Mouse (Mus musculus) forebrain, postnatal 0 days (tissue): ENCODE measurements at regions not wholly inside any gene's neighbourhood (a gene's known extent, or its start where the extent isn't known, plus 50 kb on each side); places are given as distances from the start of the nearest gene placed in this dataset.

Experiments used
- ATAC-seq: fragments of 200-750 bp; cut with Nextera tagmentation; 2 replicates; pipeline ENCODE4 v1.8.0; 2017; ENCODE audit warnings: mild to moderate bottlenecking, moderate library complexity
- DNase-seq: peaks from one replicate; pipeline ENCODE4 v3.0.0-alpha.2; 2015
- H3K27ac ChIP-seq: fragments of 300-500 bp; sonication (generic); 2 replicates; pipeline ENCODE4 v1.5.1; 2014; ENCODE audit warnings: low read depth, mild to moderate bottlenecking, antibody characterized with exemption, low read length, moderate library complexity, mixed read lengths
- H3K27me3 ChIP-seq: fragments of 300-500 bp; sonication (generic); 2 replicates; pipeline ENCODE4 v1.6.1; 2014; ENCODE audit warnings: mild to moderate bottlenecking, low read length, mixed read lengths; ENCODE audit not compliant: insufficient read depth
- H3K36me3 ChIP-seq: fragments of 300-500 bp; sonication (generic); 2 replicates; pipeline ENCODE4 v1.6.1; 2014; ENCODE audit warnings: mild to moderate bottlenecking, moderate library complexity; ENCODE audit not compliant: insufficient read depth
- H3K4me1 ChIP-seq: fragments of 300-500 bp; sonication (generic); 2 replicates; pipeline ENCODE4 v1.6.1; 2014; ENCODE audit warnings: antibody characterized with exemption; ENCODE audit not compliant: insufficient read depth
- H3K4me2 ChIP-seq: fragments of 300-500 bp; sonication (generic); 2 replicates; pipeline ENCODE4 v1.6.1; 2014; ENCODE audit warnings: low read depth, mild to moderate bottlenecking, moderate library complexity
- H3K4me3 ChIP-seq: fragments of 300-500 bp; sonication (generic); 2 replicates; pipeline ENCODE4 v1.5.1; 2014; ENCODE audit warnings: low read depth, low read length, mixed read lengths
- H3K9ac ChIP-seq: fragments of 300-500 bp; sonication (generic); 2 replicates; pipeline ENCODE4 v1.6.1; 2014; ENCODE audit warnings: mild to moderate bottlenecking
- H3K9me3 ChIP-seq: fragments of 300-500 bp; sonication (generic); 2 replicates; pipeline ENCODE4 v1.6.1; 2016; ENCODE audit warnings: low read length
- CTCF ChIP-seq: sonication (generic); IDR thresholded peaks from 2 replicates; pipeline ENCODE4 v1.5.1; 2016; ENCODE audit warnings: antibody characterized with exemption, control low read depth, low read depth
- WGBS: fragments of 180-500 bp; shearing (Covaris S2); extraction: QIAGEN DNeasy Blood & Tissue Kit; methylation state at CpG from one replicate; pipeline ENCODE4 v1.1.7; 2014; 5-methylcytosine and 5-hydroxymethylcytosine counted together

DNA sequence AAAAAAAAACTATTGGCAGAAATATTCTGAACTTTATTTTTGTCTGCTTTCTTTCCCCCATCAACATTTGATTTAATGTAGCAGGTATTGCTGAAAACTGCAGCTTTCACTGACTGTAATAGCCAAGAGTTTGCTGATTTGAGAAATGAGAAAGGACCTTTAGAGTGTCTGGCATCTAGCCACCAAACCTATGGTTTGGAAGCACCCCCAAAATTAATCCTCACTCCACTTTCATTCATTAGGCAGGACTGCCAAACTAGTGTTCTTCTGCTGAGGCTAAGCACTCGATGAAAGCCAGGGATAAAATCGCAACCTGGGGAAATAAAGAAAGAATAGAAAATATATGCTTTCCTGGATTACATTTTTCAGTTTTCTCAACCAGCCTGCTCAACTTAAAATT is 320.4 kb downstream of the Atp6ap1l start:
- H3K36me3 ChIP-seq = no peaks in the 10 kb centered on the region
- no peaks in the 10 kb centered on the region for H3K27me3 ChIP-seq
- H3K9me3 ChIP-seq = no peaks in the 10 kb centered on the region
- H3K4me1 ChIP-seq = no peaks in the 10 kb centered on the region
- ATAC-seq (no peak), DNase-seq (no peak)
- WGBS = 61% methylated on average over 2 of the region's 2 CpGs
- no peak overlapping the region for H3K4me2 ChIP-seq
- H3K27ac ChIP-seq = no peak overlapping the region
- TF ChIP-seq CTCF = no peak
- no peak overlapping the region for H3K9ac ChIP-seq
- no peak overlapping the region for H3K4me3 ChIP-seq

DNA sequence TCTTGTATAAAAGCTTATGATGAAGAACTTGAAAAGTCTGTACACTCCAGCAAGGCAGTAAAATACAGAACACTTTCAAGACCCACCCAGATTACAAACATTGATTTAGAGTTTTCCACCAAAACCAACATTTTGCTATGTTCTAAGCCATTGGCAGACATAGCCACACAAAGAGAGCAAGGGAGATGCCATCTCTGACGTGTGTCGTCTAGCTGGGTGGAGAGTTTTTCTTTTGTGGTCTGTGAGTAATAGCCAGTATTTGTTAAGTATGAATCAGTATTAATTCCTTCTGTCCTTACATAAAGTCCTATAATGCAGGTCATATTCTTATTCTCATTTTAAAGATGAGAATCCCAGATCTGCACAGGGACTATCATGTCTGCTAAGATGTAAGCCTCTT is 329.8 kb downstream of the Atp6ap1l start:
- no peak for ATAC-seq
- no peak overlapping the region for H3K27ac ChIP-seq
- no peak for DNase-seq
- no peak overlapping the region for H3K4me2 ChIP-seq
- H3K9me3 ChIP-seq = no peaks in the 10 kb centered on the region
- 93% methylated on average over 2 of the region's 2 CpGs for WGBS
- no peaks in the 10 kb centered on the region for H3K4me1 ChIP-seq
- H3K4me3 ChIP-seq = no peak overlapping the region
- no peaks in the 10 kb centered on the region for H3K27me3 ChIP-seq
- no peak overlapping the region for H3K9ac ChIP-seq
- no peaks in the 10 kb centered on the region for H3K36me3 ChIP-seq
- no peak for TF ChIP-seq CTCF

DNA sequence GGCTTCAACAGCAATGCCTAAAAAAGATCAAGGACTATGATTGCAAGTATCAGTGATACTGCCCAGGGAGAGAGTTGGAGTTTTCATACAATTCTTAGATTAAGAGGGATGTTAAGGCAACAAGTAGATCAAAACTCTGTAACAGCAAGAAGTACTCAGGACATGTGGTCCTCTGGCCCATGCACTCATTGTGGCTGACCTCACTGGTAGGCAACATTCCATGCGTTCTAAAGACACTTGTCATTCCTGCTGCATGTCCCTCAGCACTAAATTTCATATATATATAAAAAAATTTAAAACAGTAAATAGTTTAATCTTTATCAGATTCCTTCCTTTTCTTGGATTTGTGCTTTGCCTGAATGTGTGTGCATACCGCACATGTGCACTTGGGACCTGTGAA is 332.6 kb downstream of the Atp6ap1l start:
- DNase-seq (no peak), ATAC-seq (no peak)
- H3K4me3 ChIP-seq = no peak overlapping the region
- H3K4me1 ChIP-seq = no peaks in the 10 kb centered on the region
- H3K9ac ChIP-seq = no peak overlapping the region
- WGBS = 93% methylated on average over 2 of the region's 2 CpGs
- no peak overlapping the region for H3K27ac ChIP-seq
- no peaks in the 10 kb centered on the region for H3K36me3 ChIP-seq
- H3K4me2 ChIP-seq = no peak overlapping the region
- no peak for TF ChIP-seq CTCF
- no peaks in the 10 kb centered on the region for H3K27me3 ChIP-seq
- no peaks in the 10 kb centered on the region for H3K9me3 ChIP-seq

DNA sequence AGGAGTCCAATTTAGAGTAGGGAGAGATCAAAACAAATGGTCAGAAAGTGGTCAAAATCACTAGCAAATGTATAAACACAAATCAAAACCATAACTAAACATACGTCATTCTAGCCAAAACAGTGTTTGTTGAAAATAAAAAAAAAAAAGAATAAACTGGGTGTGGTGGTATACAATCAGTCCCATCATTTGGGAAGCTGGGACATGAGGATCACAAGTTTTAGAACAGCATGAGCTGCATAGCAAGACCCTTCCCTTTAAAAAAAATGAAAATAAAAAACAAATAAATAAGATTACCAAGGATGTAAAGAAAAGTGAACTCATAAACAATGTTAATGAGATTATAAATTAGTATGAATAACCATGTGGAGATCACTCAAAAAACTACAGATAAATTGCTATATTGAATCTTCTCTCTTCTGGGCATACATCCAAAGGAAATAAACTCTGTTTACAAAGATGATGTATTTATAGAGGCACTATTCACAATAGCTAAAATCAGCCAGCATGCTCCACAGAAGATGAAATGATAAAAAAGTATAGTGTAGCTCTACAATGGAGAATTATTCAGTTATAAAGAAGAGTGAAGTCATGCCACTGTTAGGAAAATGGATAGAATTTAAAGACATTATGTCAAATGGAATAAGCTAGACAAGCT is 341.8 kb downstream of the Atp6ap1l start:
- no peak overlapping the region for H3K4me2 ChIP-seq
- no peak for TF ChIP-seq CTCF
- H3K36me3 ChIP-seq = no peaks in the 10 kb centered on the region
- H3K27me3 ChIP-seq = no peaks in the 10 kb centered on the region
- H3K9ac ChIP-seq = no peak overlapping the region
- 94% methylated on average over 1 of the region's 1 CpGs for WGBS
- no peaks in the 10 kb centered on the region for H3K4me1 ChIP-seq
- ATAC-seq = no peak
- no peak overlapping the region for H3K27ac ChIP-seq
- H3K4me3 ChIP-seq = no peak overlapping the region
- no peaks in the 10 kb centered on the region for H3K9me3 ChIP-seq
- DNase-seq = no peak

DNA sequence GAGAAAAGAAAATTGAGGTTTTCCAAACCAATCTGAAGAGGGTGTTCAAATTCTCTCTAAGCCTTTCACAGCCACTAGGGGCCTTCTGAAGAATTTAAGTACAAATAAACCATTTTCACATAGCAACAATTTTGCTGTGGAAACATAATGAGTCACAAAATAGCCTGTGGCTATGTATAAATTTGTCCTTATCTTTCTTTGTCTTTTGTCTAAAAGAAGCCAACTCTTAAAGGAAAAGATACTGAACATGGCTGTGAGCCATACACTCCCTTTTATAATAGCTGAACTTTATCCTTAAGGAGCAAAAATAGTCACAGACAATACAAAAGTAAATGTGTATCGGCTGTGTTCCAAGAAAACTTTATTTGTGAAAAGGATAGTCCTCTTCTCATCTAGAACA is 345.1 kb downstream of the Atp6ap1l start:
- H3K9ac ChIP-seq = no peak overlapping the region
- no peak for TF ChIP-seq CTCF
- DNase-seq (no peak), ATAC-seq (no peak)
- no peak overlapping the region for H3K27ac ChIP-seq
- no peaks in the 10 kb centered on the region for H3K4me1 ChIP-seq
- no peak overlapping the region for H3K4me2 ChIP-seq
- no peaks in the 10 kb centered on the region for H3K9me3 ChIP-seq
- H3K4me3 ChIP-seq = no peak overlapping the region
- H3K27me3 ChIP-seq = no peaks in the 10 kb centered on the region
- no peaks in the 10 kb centered on the region for H3K36me3 ChIP-seq
- WGBS = 58% methylated on average over 1 of the region's 1 CpGs

DNA sequence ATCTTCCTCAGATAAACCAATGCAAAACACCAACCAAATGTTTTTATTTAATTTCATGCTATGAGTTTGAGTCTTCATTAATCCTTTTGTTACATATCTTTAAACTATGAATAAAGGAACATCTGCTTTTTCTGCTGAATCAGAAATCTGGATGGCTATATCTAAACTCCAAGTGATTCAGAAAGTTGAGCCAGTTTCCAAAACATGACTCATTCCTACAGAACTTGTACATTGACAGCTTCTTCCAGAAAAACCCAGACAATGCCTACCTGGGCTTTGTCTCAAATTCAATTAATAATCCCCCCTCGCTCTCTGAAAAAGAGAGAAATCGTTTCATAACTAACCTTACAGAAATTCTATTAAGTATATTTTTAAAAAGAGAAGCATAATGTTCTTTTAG is 345.7 kb downstream of the Atp6ap1l start:
- no peak overlapping the region for H3K9ac ChIP-seq
- 91% methylated on average over 2 of the region's 2 CpGs for WGBS
- no peaks in the 10 kb centered on the region for H3K9me3 ChIP-seq
- no peak overlapping the region for H3K4me2 ChIP-seq
- DNase-seq (no peak), ATAC-seq (no peak)
- H3K36me3 ChIP-seq = no peaks in the 10 kb centered on the region
- no peaks in the 10 kb centered on the region for H3K4me1 ChIP-seq
- H3K4me3 ChIP-seq = no peak overlapping the region
- TF ChIP-seq CTCF = no peak
- no peak overlapping the region for H3K27ac ChIP-seq
- no peaks in the 10 kb centered on the region for H3K27me3 ChIP-seq

DNA sequence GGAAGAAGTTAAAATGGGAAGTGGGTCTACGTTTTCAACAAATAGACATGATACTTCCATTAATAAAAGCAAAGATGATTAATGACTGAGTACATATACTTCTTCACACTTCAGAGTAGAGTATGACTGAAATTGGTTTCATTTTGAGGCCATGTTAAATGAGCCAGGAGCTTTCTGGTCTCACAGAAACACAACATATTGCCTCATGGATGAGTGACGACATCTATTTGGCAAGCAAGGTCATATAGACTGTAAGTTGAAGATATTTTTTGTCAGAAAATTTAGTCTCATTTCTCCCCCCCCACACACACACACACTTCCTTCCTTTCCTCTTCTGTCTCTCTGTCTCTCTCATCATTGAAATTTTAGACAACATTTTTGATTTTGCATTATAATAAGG is 354.0 kb downstream of the Atp6ap1l start:
- no peaks in the 10 kb centered on the region for H3K4me1 ChIP-seq
- no peak for TF ChIP-seq CTCF
- H3K9ac ChIP-seq = no peak overlapping the region
- no peaks in the 10 kb centered on the region for H3K9me3 ChIP-seq
- DNase-seq (peak; percentile 20), ATAC-seq (peak; percentile 62; the same call in 1 of the 2 replicates)
- H3K4me3 ChIP-seq = no peak overlapping the region
- H3K36me3 ChIP-seq = no peaks in the 10 kb centered on the region
- no peak overlapping the region for H3K4me2 ChIP-seq
- no peaks in the 10 kb centered on the region for H3K27me3 ChIP-seq
- H3K27ac ChIP-seq = no peak overlapping the region
- WGBS = 72% methylated on average over 2 of the region's 2 CpGs
